Mouse (Mus musculus) thymus, adult 2 months (tissue): ENCODE results near the gene Zdhhc6.

Experiments used
- CTCF ChIP-seq: fragments of 200-500 bp; IDR thresholded peaks from 2 replicates; pipeline ENCODE4 v1.5.1; 2012; ENCODE audit warnings: mild to moderate bottlenecking, control low read depth, low read length, moderate library complexity, borderline replicate concordance; ENCODE audit not compliant: control insufficient read depth, poor library complexity, insufficient read depth; ENCODE audit errors: extremely low read depth
- POLR2A ChIP-seq: fragments of 200-500 bp; IDR thresholded peaks from 2 replicates; pipeline ENCODE4 v1.6.1; 2012; ENCODE audit warnings: mild to moderate bottlenecking, low read length, control low read depth, moderate library complexity; ENCODE audit not compliant: control insufficient read depth, poor library complexity, insufficient read depth; ENCODE audit errors: extremely low read depth

DNA sequence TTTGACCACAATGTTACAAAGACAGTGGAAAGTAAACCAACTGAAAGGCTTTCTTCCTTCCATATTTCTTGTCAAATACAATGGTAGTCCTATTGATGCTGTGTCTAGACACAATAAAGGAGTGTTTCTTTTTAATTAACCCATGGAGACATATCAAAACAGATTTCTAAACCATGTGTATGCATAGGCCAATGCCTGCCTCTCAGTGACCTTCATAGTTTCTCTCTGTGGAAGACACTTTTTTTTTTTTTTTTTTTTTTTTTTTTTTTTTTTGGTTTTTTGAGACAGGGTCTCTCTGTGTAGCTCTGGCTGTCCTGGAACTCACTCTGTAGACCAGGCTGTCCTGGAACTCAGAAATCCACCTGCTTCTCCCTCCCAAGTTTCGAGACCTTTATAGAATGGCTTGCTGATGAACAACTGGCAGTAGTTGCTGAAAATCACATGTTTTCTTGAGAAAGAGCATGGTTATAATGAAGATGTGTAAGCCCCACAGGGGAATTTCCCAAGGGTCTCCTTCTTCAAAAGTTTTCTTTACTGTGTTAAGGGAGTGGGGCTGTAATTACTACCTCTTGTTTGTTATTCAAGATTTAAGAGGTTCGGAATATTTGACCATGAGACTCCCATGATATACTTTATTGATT lies 23.5 kb downstream of the Zdhhc6 start:
- no peak for TF ChIP-seq CTCF
- no peak for TF ChIP-seq POLR2A
